Mouse (Mus musculus): ENCODE results near the gene Krt31.

- TF ChIP-seq POLR2A (IDR thresholded peaks at IDR 0.05; ENCODE audit: borderline replicate concordance, extremely low read depth, low read depth, low read length), result no peak
- TF ChIP-seq CTCF (IDR thresholded peaks at IDR 0.05; ENCODE audit: insufficient read depth, low read length), result no peak
These were observed 34.2 kb downstream of the Krt31 start, which contains the start of gene Krt33a for GRCm38 (mm10) chr11:100016112-100016511.
